Mouse (Mus musculus) heart, embryonic 12.5 days (tissue): Measurements from ENCODE around the gene Gm4791. TPM values are rescaled to one million over a fixed set of nuclear protein-coding genes. Genes with fewer than 3 reads are reported as not detected.

Experiments
- ATAC-seq: fragments of 200-750 bp; cut with Nextera tagmentation; 2 replicates; pipeline ENCODE4 v1.8.0; 2017; ENCODE audit warnings: moderate TSS enrichment, moderate library complexity; ENCODE audit not compliant: insufficient number of reproducible peaks, low FRiP score
- H3K27ac ChIP-seq: fragments of 300-500 bp; sonication (generic); 2 replicates; pipeline ENCODE4 v1.5.1; 2016; ENCODE audit warnings: mild to moderate bottlenecking, moderate library complexity; ENCODE audit not compliant: poor library complexity, severe bottlenecking
- H3K27me3 ChIP-seq: fragments of 300-500 bp; sonication (generic); replicated peaks from 2 replicates; pipeline ENCODE4 v1.6.1; 2016; ENCODE audit warnings: mild to moderate bottlenecking, moderate library complexity
- H3K36me3 ChIP-seq: fragments of 300-500 bp; sonication (generic); 2 replicates; pipeline ENCODE4 v1.6.1; 2016; ENCODE audit warnings: mild to moderate bottlenecking, moderate library complexity
- H3K4me1 ChIP-seq: fragments of 300-500 bp; sonication (generic); replicated peaks from 2 replicates; pipeline ENCODE4 v1.6.1; 2016; ENCODE audit warnings: mild to moderate bottlenecking
- H3K4me2 ChIP-seq: fragments of 300-500 bp; sonication (generic); 2 replicates; pipeline ENCODE4 v1.6.1; 2016; ENCODE audit warnings: mild to moderate bottlenecking, moderate library complexity
- H3K4me3 ChIP-seq: fragments of 300-500 bp; sonication (generic); 2 replicates; pipeline ENCODE4 v1.5.1; 2016; ENCODE audit warnings: mild to moderate bottlenecking
- H3K9ac ChIP-seq: fragments of 300-500 bp; sonication (generic); 2 replicates; pipeline ENCODE4 v1.6.1; 2016; ENCODE audit warnings: mild to moderate bottlenecking, moderate library complexity
- H3K9me3 ChIP-seq: fragments of 300-500 bp; sonication (generic); replicated peaks from 2 replicates; pipeline ENCODE4 v1.6.1; 2016; ENCODE audit warnings: mild to moderate bottlenecking, moderate library complexity
- WGBS: fragments of 180-500 bp; shearing (Covaris S2); methylation state at CpG from one replicate; pipeline ENCODE4 v1.1.7; 2016; 5-methylcytosine and 5-hydroxymethylcytosine counted together
- polyA plus RNA-seq: library from polyadenylated mRNA; unstranded; fragments of >200 nt; fragmentation: Nextera tagmentation; extraction: Ambion mirVana; gene quantifications from 2 replicates; pipeline ENCODE4 v1.2.1, GENCODE M21; 2016

The Gm4791 gene
- polyA plus RNA-seq = not detected in 2 replicates

- no peaks in the 10 kb centered on the region for H3K36me3 ChIP-seq
- H3K9ac ChIP-seq = no peak within 1 kb of the TSS
- H3K27ac ChIP-seq = no peak within 1 kb of the TSS
- H3K4me3 ChIP-seq = no peak within 1 kb of the TSS
- ATAC-seq = no peak
- no peaks in the 10 kb centered on the region for H3K9me3 ChIP-seq
- no peak within 1 kb of the TSS for H3K4me2 ChIP-seq
- 52% methylated on average over 5 of the region's 5 CpGs for WGBS
- H3K27me3 ChIP-seq = no peaks in the 10 kb centered on the region; the same call in 1 of the 2 replicates
- no peaks in the 10 kb centered on the region for H3K4me1 ChIP-seq
These were observed at the start of gene Gm4791 for GRCm38 (mm10) chr9:46998338-46998791. Gene Gm4791 (plus strand): TSS chr9:46998741.

- no peak for ATAC-seq
- H3K9ac ChIP-seq = no peak overlapping the region
- WGBS = 79% methylated on average over 6 of the region's 6 CpGs
- H3K4me3 ChIP-seq = no peak overlapping the region
- no peaks in the 10 kb centered on the region for H3K9me3 ChIP-seq
- no peak overlapping the region for H3K27ac ChIP-seq
- H3K4me1 ChIP-seq = peaks cover 12% of the 10 kb centered on the region; the same call in 1 of the 2 replicates
- no peaks in the 10 kb centered on the region for H3K36me3 ChIP-seq
- peaks cover 31% of the 10 kb centered on the region for H3K27me3 ChIP-seq
- no peak overlapping the region for H3K4me2 ChIP-seq
These were observed 42.3 kb upstream of the Gm4791 start for GRCm38 (mm10) chr9:46956286-46956685.

- no peaks in the 10 kb centered on the region for H3K9me3 ChIP-seq
- WGBS = 57% methylated on average over 8 of the region's 8 CpGs
- no peak overlapping the region for H3K4me2 ChIP-seq
- H3K4me3 ChIP-seq = no peak overlapping the region
- peaks cover 35% of the 10 kb centered on the region for H3K27me3 ChIP-seq
- H3K36me3 ChIP-seq = no peaks in the 10 kb centered on the region
- H3K9ac ChIP-seq = no peak overlapping the region
- peaks cover 12% of the 10 kb centered on the region; the same call in 1 of the 2 replicates for H3K4me1 ChIP-seq
- ATAC-seq = no peak
- H3K27ac ChIP-seq = no peak overlapping the region
These were observed 41.1 kb upstream of the Gm4791 start for GRCm38 (mm10) chr9:46957420-46957950.

GRCm38 (mm10) chr9:46966028-46966427 lies 32.5 kb upstream of the Gm4791 start:
- no peak for ATAC-seq

GRCm38 (mm10) chr9:46968970-46969369 lies 29.6 kb upstream of the Gm4791 start:
- H3K4me3 ChIP-seq = no peak overlapping the region
- peaks cover 17% of the 10 kb centered on the region for H3K4me1 ChIP-seq
- WGBS = 16% methylated on average over 6 of the region's 6 CpGs
- H3K9ac ChIP-seq = no peak overlapping the region
- H3K4me2 ChIP-seq = peak overlapping the region; percentile 45
- no peaks in the 10 kb centered on the region for H3K9me3 ChIP-seq
- peak; percentile 36; the same call in 1 of the 2 replicates for ATAC-seq
- H3K27ac ChIP-seq = 0 out of 2 replicates have a peak overlapping the region, but pooled peaks have one; percentile 40
- peaks cover 48% of the 10 kb centered on the region for H3K27me3 ChIP-seq
- H3K36me3 ChIP-seq = no peaks in the 10 kb centered on the region

More at GRCm38 (mm10) chr9:46966028-46966427, 32.5 kb upstream of the Gm4791 start:
- no peak overlapping the region for H3K4me3 ChIP-seq
- H3K4me2 ChIP-seq = no peak overlapping the region
- no peak overlapping the region for H3K27ac ChIP-seq
- 53% methylated on average over 5 of the region's 5 CpGs for WGBS
- H3K9me3 ChIP-seq = no peaks in the 10 kb centered on the region
- H3K27me3 ChIP-seq = peaks cover 33% of the 10 kb centered on the region
- H3K4me1 ChIP-seq = peaks cover 17% of the 10 kb centered on the region
- H3K9ac ChIP-seq = no peak overlapping the region
- H3K36me3 ChIP-seq = no peaks in the 10 kb centered on the region

- Histone ChIP-seq H3K4me1 (peaks cover 17% of the 10 kb centered on the region), H3K4me2 (peak overlapping the region; percentile 45), H3K4me3 (no peak overlapping the region), H3K27ac (0 out of 2 replicates have a peak overlapping the region, but pooled peaks have one; percentile 40), H3K27me3 (peaks cover 52% of the 10 kb centered on the region), H3K9ac (no peak overlapping the region), H3K9me3 (no peaks in the 10 kb centered on the region), H3K36me3 (no peaks in the 10 kb centered on the region)
- ATAC-seq = no peak
- WGBS = 21% methylated on average over 6 of the region's 6 CpGs
These were observed 29.1 kb upstream of the Gm4791 start for GRCm38 (mm10) chr9:46969406-46969805.

- H3K9ac ChIP-seq = no peak overlapping the region
- H3K36me3 ChIP-seq = no peaks in the 10 kb centered on the region
- H3K4me1 ChIP-seq = no peaks in the 10 kb centered on the region
- H3K27me3 ChIP-seq = peaks cover 52% of the 10 kb centered on the region
- WGBS = 65% methylated on average over 11 of the region's 11 CpGs
- no peak overlapping the region for H3K27ac ChIP-seq
- H3K4me2 ChIP-seq = no peak overlapping the region
- no peak overlapping the region for H3K4me3 ChIP-seq
- ATAC-seq = no peak
- H3K9me3 ChIP-seq = no peaks in the 10 kb centered on the region
These were observed 19.7 kb upstream of the Gm4791 start for GRCm38 (mm10) chr9:46978806-46979205.

GRCm38 (mm10) chr9:46980111-46980510 lies 18.4 kb upstream of the Gm4791 start:
- Histone ChIP-seq H3K4me3 (no peak overlapping the region), H3K27me3 (peaks cover 46% of the 10 kb centered on the region)
- WGBS = 7% methylated on average over 2 of the region's 2 CpGs

GRCm38 (mm10) chr9:46983471-46983870 lies 15.1 kb upstream of the Gm4791 start:
- H3K36me3 ChIP-seq = no peaks in the 10 kb centered on the region
- ATAC-seq = no peak
- H3K4me3 ChIP-seq = no peak overlapping the region
- no peaks in the 10 kb centered on the region for H3K4me1 ChIP-seq
- H3K27ac ChIP-seq = no peak overlapping the region
- 58% methylated on average over 2 of the region's 2 CpGs for WGBS
- H3K4me2 ChIP-seq = no peak overlapping the region
- H3K27me3 ChIP-seq = peaks cover 29% of the 10 kb centered on the region
- no peak overlapping the region for H3K9ac ChIP-seq
- H3K9me3 ChIP-seq = no peaks in the 10 kb centered on the region

More at GRCm38 (mm10) chr9:46980111-46980510, 18.4 kb upstream of the Gm4791 start:
- Histone ChIP-seq H3K4me2 (no peak overlapping the region), H3K27ac (no peak overlapping the region), H3K4me1 (no peaks in the 10 kb centered on the region), H3K9ac (no peak overlapping the region), H3K36me3 (no peaks in the 10 kb centered on the region), H3K9me3 (no peaks in the 10 kb centered on the region)
- ATAC-seq = no peak

- H3K4me1 ChIP-seq = no peaks in the 10 kb centered on the region
- H3K27me3 ChIP-seq = no peaks in the 10 kb centered on the region
- no peak overlapping the region for H3K9ac ChIP-seq
- H3K4me3 ChIP-seq = no peak overlapping the region
- no peak overlapping the region for H3K27ac ChIP-seq
- H3K9me3 ChIP-seq = no peaks in the 10 kb centered on the region
- no peak for ATAC-seq
- no peak overlapping the region for H3K4me2 ChIP-seq
- H3K36me3 ChIP-seq = no peaks in the 10 kb centered on the region
- WGBS = 78% methylated on average over 6 of the region's 6 CpGs
These were observed 43.0 kb downstream of the Gm4791 start for GRCm38 (mm10) chr9:47041569-47041968.
